Mouse (Mus musculus) liver, postnatal 0 days (tissue): Measurements from ENCODE around the gene Selenof.

Source experiments
- CTCF ChIP-seq: sonication (generic); IDR thresholded peaks from 2 replicates; pipeline ENCODE4 v1.5.1; 2016; ENCODE audit warnings: antibody characterized with exemption, low read depth
- EP300 ChIP-seq: IDR thresholded peaks from 2 replicates; pipeline ENCODE4 v1.6.1; 2016; ENCODE audit warnings: antibody characterized with exemption, low read depth, mild to moderate bottlenecking

GRCm38 (mm10) chr3:144616654-144617425, 46.7 kb downstream of the Selenof start:
- TF ChIP-seq CTCF, result peak; percentile 99
- no peak for TF ChIP-seq EP300
